Mouse (Mus musculus) ovary, postnatal 14 days (tissue): Measurements from ENCODE around the gene Pbld1.
A peak's percentile ranks its signal among the peaks of the same experiment; 100 is the strongest.

Experiments
- DNase-seq: peaks from one replicate; pipeline ENCODE4 v3.0.0; 2022; ENCODE audit warnings: low spot score

The Pbld1 gene

DNA sequence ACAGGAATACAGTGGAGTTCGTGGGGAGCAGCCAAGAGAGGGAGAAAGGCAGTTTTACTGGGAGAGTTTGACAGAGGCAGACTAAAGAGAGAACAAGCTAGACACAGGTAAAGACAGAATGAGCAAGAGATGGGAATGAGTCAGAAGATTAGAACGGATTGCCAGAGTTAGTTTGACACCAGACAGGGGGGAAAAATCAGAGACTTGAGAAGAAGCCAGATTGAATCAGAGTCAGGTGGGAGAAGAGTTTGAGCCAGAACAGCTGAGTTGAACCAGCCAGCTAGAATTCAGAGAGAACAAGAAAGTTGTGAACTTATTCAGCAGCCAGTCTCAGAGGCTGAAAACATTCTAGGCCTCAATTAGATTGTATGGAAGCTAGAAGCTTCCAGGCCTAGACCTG, at the start of gene Pbld1:
Gene Pbld1 (plus strand): TSS at position 301 of the 400 bp plus-strand sequence.
- DNase-seq: no peak

DNA sequence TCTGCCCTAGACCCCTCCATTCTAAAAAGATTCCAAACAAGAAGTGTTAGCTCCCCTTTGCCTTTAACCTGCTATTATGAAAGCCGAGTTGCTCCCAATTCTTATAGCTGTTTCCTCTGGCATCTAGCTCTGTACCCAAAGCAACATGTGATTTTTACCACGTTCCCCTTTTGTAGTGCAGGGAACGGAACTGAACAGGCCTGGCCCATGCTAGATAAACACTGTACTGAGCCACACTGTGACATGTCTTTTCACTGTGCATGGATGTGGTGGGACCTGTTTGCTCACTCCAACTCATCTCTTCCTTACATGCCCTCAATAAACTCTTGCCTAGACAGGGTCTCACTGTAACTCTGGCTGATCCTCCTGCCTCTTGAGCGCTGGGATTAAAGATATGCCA, 49.7 kb upstream of the Pbld1 start:
- DNase-seq: no peak

DNA sequence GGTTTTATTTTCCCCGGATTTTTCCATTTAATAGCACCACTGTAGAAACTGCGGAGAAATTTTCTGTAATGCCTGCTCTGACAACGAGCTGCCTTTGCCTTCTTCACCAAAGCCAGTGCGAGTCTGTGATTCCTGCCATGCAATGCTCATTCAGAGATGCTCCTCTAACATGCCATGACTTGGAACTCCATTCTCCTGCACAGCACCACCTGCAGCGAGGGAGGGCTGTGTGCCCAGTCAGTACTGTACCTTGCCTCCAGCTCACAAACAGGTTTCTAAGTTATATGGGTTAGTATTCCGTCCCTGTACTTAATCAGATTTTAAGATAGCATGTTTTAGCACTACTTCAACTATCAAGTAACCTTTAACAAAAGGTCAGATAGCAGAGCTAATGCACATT, 48.4 kb upstream of the Pbld1 start:
- no peak for DNase-seq

DNA sequence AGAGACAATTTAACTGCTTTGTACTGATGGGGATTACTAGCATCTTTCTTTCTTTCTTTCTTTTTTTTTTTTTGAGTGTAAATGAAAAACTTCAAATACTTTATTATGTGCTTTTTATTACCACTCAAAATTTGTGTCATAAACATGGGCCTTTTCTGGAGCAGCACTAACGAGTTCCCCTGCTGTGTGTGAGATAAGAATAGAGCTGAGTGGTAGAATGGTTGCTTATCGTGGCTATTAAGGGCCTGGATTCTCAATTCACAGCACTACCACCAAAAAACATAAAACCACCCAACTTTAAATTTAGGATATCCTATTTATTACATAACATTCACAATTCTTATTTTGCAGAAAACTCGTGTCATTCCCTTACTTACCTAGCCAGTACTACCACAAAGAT, 46.5 kb upstream of the Pbld1 start:
- DNase-seq: no peak

DNA sequence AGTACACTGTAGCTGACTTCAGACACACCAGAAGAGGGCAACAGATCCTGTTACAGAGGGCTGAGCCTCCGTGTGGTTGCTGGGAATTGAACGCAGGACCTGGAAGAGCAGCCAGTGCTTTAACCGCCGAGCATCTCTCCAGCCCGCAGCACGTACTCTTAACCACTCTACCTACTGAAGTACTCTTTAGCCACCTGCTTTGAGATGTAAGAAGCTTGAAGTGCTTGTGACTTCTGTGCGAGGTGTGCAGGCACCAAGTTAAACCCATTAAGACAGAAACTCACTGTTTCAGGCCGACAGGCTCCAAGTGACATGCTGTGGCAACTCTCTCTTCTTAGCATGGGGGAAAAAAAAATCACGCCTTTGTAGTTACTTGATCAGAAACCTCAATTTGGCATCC, 45.8 kb upstream of the Pbld1 start:
- no peak for DNase-seq

DNA sequence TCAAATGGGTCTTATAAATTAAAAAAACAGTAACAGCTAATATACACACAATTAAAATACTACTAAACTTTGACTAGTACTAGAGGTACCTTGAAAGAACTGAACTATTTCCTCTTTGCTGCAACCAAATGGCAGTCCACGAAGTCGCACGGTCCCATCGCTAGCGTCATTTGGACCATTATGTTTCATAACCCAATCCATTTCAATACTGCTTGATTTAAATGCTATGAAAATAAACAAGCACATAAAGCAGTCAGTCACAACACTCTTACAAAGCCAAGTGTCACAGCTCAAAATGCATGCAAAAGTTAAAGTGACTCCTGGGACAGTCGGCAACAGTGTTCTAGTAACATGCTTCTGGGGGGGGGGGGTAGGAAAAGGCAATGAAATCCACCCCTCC, 40.7 kb upstream of the Pbld1 start:
- no peak for DNase-seq

DNA sequence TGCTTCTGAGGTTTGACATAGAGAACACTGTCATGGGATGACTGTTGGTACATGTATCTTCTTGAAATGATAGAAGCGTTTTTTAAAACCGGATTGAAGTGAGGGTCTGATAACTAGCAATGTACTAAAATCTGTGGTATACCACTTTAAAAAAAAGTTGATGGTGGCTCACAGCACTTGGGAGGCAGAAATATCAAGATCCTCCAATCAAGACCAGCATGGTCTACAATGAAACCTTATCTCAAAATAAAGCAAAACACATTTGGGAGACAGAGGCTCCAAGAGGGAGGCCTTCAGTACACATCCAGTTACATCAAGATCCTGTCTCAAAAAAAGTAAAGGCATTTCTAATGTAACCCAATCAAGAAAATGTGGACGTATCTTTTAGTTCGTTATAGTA, 38.3 kb upstream of the Pbld1 start:
- no peak for DNase-seq

DNA sequence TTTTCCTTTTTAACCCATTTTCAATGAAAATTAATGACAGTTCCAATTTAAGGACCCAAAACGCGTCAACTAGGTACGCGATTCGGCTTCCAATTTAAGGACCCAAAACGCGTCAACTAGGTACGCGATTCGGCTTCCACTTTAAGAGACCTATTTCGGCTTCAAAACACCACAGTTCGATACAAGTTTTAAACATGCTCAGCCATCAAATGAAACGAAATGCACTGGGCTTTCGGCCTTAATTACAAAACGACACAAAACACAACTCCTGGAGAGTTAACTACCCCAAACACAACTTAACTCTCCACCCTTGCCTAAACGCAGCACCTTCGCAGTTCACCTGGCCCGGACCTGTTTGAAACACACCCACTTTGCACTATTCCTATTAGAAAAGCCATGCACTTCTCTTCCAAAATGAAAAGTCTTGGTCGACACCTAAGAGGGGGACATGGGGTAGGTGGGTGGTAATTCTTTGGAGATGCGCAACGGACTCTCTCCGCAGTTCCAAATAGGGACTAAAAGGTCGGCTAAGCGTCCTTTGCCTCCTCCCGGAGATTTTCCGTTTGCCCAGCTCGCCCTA, 37.3 kb upstream of the Pbld1 start:
- no peak for DNase-seq

DNA sequence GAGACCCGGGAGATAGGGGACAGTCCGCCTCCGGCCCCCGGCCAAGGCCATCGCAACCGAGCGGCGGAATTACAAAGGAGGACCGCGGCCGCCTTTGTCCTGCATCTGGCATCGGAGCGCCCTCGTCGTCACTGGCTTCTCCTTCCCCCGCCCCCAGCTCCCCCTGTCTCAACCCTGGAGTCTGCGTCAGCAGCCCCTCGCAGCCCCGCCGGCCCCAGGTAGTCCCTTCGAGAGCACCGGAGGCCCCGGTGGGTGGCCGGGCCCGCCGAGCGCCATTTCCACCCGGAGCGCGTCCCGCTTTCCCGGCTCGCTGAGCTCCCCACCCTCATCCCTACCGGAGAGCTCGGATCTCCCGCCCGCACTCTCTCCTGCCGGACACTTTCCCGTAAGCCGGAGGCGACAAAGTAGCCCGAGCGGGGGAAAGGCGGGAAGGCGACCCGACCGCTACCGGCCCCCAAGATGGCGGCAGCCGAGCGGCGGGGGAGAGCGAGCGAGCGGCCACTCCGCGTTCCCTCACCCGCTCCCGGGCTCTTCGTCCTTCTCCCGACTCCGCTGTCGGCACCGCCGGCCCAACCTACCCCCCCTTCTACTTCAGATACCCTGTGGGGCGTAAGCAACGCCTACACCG, 36.7 kb upstream of the Pbld1 start:
- DNase-seq: peak; percentile 56

DNA sequence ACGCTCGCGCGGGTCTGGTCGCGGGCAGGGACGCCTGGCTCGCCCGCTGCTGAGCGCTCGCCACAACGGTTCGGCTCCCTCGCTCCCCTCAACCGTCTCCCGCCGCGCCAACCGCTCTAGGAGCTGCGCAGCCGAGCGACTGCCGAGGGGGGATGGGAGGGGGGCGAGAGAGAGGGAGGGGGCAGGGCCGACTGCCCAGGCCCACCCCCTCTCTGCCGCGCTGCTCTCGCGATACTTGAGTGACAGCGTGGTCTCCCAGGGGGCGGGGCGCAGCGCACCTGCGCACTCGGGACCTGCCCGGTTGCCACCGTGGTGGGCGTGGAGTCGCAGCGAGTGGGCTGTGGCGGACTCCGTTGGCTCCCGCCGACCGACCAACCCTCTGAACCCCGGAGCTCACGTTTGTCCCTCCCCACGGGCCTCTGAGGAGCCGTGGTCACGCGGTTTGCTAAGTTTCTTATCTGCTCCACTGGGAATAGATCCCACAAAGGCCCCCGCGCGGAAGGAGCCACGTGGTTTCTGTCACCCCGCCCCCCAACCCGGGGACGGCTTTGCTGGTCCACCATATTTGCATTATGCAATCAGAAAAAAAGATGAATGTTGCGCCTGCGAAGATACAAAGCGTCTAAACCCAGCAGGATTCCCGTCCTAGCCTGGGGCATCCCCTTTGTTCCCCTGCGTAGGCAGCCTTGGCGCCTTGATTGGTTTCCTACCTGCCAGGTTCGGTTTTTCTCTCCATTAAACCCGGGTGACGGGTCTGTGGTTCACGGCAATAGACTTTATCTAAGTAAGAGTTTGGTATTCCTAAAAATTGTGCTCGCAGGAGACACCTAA, 36.0 kb upstream of the Pbld1 start, which contains the start of the genes Hnrnph3 and Pbld2:
Gene Hnrnph3 (minus strand): TSS at position 469 of the 831 bp plus-strand sequence.
Gene Pbld2 (plus strand): TSS at position 567 of the 831 bp plus-strand sequence.
- DNase-seq: peak; percentile 98

DNA sequence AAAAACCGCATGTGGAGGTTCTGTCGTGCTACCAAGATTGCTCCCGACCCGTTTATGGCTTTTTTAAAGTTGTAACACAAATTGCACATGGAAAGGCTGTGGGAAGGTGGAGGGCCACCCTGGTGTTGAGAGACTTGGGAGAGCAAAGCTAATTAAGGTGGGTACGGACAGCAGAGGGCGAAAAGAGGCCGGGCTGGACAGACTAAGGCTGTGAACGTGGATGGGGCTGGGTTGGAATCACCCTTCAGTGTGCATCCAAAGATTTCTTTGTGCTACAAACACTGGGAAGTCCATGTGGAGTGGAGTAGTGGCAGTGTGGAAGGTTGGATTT, 35.4 kb upstream of the Pbld1 start:
- DNase-seq: peak; percentile 58

DNA sequence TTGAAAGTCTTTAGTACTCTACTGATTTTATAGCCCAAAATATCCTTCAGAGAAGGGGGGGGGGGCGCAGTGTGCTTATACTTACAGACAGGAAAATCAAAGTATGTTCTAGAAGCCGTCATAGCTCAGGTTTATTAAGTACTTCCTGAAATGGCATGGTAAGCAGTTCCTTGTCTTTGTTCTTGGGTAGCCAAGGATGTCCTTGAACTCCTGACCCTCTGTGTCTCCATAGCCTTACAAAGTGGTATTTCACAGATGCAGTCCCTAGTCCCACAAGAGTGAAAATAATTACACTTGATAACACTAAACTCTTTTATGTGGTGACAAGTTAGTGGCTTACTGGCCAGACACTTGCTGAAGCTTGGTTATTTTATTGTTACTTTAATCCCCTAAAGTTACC, 34.9 kb upstream of the Pbld1 start:
- DNase-seq: no peak

DNA sequence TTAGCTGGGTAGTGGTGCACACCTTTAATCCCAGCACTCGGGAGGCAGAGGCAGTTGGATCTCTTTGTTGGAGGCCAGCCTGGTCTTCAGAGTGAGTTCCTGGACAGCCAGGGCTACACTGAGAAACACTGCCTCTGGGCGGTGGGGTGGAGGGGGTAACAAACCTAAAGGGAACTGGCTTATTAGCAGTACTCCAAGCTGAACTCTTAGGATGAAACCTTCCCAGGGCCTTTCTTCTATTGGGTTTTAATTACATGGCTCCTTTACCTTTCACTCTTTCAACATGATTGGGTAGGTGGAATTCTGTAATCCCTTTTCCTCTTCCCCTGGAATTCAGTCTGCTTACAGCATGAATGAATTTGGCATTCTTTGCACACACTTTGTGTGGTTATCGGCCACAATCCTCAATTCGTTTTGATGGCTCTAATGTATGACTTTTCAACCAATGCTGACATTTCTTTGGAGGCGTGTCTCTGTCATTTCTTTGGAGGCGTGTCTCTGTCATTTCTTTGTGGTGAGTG, 34.4 kb upstream of the Pbld1 start:
- no peak for DNase-seq

DNA sequence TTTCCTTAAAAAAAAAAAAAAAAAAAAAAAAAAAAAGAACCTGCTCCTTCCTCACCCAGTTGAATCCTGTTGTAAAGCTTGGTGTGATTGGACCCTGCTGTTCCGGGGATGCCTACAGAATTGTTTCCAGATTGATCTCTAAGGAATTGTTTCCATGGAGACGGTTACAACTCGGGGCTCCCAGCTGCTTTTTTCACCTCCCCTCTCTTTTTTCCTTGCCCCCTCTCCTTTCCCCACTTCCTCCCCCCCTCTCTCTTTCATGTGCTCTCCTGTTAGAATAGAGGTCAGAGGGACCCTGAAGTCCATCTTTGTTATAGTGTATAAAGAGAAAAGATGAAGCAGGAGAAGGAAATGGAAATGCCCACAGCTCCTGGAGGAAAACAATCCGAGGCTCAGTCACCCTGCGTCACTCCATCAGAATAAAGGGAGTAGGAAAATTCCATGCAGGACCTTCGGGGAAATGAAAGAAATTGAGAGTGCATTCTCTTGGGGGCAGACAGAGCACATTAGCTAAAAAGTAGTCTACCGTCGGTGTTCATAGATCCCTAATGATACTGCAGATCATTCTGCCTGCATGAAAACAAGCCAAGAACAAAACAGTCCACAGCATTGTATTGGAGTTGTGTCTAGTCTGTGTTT, 33.7 kb upstream of the Pbld1 start:
- DNase-seq: no peak

DNA sequence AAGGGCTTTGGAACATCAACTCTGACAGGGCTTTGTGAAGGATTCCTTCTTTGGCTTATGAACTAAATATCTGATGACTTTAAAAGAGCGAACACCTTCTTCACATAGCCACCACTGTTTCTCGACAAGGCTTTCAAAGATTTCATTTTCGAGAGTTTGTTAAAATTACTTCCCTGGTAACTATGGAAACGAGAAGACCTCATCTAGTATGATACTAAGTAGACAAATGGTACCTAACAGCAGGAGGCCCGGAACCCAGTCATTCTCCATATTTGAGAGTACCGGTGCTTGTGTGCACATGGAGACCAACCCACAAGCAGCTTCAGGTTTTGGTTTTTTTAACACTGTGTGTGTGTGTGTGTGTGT, 33.2 kb upstream of the Pbld1 start:
- DNase-seq: no peak

DNA sequence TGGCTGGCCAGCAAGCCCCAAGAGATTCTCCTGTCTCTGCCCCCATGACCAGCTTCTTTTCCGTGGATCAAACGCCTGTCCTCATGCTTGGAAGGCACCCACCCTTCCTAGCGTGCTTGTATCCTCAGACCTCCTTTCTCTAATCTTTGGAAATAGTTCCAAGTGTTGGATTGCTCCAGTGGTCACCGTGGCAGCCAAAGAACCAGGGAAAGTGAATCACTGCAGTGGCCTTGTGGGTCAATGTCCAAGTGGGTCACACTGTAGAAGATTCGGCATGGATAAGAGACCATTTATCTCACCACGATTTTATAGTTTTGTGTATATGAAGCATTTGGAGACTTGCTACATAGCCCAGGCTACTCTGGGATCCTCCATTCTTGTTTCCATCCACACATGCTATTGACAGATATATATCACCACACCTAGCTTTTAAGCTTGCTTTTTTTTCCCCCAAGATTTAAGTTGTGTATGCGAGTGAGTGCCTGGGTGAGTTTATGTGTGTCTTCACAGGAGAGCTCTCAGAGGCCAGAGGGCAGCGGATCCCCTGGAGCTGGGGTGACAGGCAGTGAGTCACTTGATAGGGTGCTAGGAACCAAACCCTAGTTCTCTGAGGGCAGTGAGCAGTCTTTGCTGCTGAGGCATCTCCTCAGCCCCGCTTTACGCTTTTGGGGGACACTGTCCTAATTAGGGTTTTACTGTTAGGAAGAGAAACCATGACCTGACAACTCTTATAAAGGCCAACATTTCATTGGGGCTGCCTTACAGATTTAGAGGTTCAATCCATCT, 32.4 kb upstream of the Pbld1 start:
- DNase-seq: no peak

DNA sequence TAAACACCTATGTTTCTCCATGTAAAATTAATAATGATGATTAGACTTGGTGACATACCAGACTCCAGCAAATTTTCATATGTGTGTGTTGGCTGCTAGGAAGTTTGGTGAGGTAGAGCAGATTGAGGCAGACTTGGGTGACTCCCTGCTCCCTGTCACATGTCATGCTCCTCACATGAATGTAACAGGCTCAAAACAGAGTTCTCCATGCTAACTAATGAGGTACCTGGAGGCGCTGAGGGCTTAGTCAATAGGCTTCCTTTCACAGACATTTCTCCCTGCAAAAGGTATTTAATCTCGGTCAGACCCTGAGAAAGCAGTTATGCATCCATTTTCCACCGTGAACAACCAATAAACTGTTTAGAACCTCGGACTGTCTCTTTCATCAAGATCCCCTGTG, 31.6 kb upstream of the Pbld1 start:
- DNase-seq: no peak

DNA sequence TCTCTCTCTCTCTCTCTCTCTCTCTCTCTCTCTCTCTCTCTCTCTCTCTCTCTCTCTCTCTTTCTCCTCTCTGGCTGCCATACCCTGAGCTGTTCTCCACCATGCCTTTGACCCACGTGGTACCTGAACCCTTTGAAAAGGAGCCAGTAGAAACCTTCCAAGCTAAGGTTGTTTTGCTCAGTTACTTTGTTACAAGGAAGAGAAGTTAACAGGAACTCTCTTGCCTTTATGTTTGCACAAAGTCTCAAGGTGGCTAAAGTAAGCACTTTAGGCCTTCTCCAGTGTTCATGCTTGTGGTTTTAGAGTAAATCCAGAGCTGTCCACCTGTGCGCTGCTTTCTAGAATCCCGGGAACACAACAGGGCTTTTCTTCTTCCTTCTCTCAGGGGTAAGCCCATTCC, 27.7 kb upstream of the Pbld1 start:
- DNase-seq: no peak

DNA sequence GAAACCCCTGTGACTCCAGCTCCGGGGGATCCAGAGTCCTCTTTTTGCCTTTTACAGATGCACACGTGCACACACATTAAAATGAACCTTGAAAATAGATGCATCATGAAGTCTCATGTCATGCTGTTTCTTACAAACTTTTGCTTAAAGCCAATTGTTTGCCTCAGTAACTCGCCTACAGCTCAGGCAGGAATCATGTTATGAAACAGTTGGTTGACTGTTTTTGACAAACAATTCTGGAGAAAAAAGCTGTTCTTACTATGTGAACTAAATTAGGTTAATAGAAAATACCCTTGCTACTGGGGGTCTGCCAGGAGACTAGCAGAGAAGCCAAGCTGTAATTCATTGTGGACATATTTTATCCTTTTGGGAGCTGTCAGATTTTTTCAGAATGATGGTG, 27.0 kb upstream of the Pbld1 start:
- no peak for DNase-seq

DNA sequence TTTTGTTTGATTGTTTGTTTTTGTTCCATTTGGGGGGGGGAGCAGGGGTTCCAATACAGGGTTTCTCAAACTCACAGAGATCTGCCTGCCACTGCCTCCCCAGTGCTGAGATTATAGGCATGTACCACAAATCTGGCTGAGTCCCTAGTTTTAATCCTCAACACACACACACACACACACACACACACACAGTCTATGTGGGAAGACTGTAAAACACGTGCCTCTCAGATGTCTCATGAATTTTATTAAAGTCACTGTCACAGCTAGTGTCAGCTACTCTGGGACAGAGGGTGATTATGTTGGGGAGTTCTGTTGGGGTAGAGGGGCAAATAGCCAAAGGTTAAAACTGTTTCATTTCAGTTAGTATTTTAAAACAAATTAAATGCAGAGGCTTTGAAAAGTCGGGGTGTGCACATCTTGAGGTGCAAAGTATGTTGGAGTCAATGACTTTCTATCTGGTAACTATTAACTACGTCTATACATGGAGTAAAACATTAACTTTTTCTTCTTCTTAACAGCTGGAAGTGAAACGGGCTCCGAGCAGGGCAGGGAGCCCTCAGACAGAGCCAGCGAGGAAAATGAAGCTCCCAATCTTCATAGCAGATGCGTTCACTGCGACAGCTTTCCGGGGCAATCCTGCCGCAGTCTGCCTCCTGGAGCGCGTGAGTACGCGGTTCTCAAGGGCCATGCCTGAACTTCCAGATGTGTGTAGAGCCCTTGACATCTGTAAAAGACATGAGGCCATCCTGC, 21.2 kb upstream of the Pbld1 start:
- no peak for DNase-seq
